Mouse (Mus musculus): ENCODE measurements around the gene Rab3a. TPM values are rescaled to one million over a fixed set of nuclear protein-coding genes. Genes with fewer than 3 reads are reported as not detected.

Gene Rab3a
- total and polyA plus RNA-seq, 3 experiments, result 46.5 to 89.1 (median 48.0) TPM

DNA sequence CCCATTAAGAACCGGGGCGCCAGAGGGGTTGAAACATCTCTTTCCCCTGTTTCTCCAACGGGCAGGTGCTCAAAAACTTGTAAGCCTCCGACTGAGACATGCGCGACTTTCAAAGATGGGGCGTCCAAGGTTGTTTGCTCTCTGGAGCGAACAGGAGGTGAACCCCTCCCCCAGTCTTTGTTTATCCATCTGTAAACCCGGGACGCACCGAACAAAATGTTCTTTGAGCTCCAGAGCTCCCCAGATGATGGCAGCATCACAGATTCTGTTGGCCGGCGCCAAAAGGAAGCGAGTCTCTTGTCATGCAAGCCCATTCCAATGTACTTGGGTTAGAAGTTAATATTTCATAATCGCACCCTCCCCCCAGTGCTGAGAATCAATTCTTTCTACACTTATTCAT, 43.8 kb downstream of the Rab3a start:
- peak; percentile 44 to 47 for DNase-seq

DNA sequence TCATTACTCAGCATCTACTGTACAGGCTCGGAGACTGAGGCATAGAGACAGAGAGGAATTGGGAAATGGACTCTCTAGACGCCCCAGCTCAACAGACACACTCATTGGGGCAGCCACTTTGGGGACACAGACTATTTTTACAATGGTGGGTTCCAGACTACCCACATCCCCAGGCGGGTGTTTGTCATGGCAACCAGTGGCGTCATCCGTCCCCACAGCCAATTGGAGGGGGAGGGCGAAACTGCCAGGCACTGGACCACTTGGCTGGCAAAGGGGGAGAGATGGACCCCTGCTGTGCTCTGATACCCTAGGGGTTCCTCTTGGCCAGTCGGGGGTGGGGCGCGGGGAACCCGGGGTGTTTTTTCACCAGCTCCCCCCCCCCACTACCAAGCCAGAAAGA, 46.2 kb downstream of the Rab3a start:
- no peaks in the 10 kb centered on the region for H3K36me3 ChIP-seq (ENCODE audit: control insufficient read depth, insufficient read depth, low read length)
- no peak for DNase-seq
- no peak overlapping the region for H3K4me3 ChIP-seq
- H3K27me3 ChIP-seq (ENCODE audit: control insufficient read depth, insufficient read depth, low read length), result no peaks in the 10 kb centered on the region
- H3K4me1 ChIP-seq (ENCODE audit: control insufficient read depth, insufficient read depth, low read length), result peaks cover 3% of the 10 kb centered on the region; the same call in 1 of the 2 replicates
- no peak overlapping the region for H3K9ac ChIP-seq (ENCODE audit: low read depth, low read length)
- no peak for TF ChIP-seq EP300 (IDR thresholded peaks at IDR 0.05; ENCODE audit: insufficient read depth, low read depth, low read length)
- TF ChIP-seq POLR2A (IDR thresholded peaks at IDR 0.05; ENCODE audit: insufficient read depth, low read depth, low read length), result no peak
- no peak for TF ChIP-seq CTCF (IDR thresholded peaks at IDR 0.05)
- H3K79me2 ChIP-seq (replicated peaks; ENCODE audit: control insufficient read depth, insufficient read depth, low read length), result no peaks in the 10 kb centered on the region
- no peak overlapping the region for H3K27ac ChIP-seq
- WGBS, result 70% methylated on average over 10 of the region's 10 CpGs
- intact Hi-C loops (cut with DNase I), result no loop called here

More for the DNA sequence above, 43.8 kb downstream of the Rab3a start:
- intact Hi-C loops (cut with DNase I), result no loop called here
- no peaks in the 10 kb centered on the region for H3K79me2 ChIP-seq (replicated peaks; ENCODE audit: control insufficient read depth, insufficient read depth, low read length)
- WGBS, result 18% methylated on average over 15 of the region's 15 CpGs
- H3K4me3 ChIP-seq, result no peak overlapping the region
- H3K36me3 ChIP-seq (ENCODE audit: control insufficient read depth, insufficient read depth, low read length), result no peaks in the 10 kb centered on the region
- no peak for TF ChIP-seq CTCF (IDR thresholded peaks at IDR 0.05)
- TF ChIP-seq EP300 (IDR thresholded peaks at IDR 0.05; ENCODE audit: insufficient read depth, low read depth, low read length), result 0 out of 2 replicates have a peak, but pooled peaks have one; percentile 18
- no peak for TF ChIP-seq POLR2A (IDR thresholded peaks at IDR 0.05; ENCODE audit: insufficient read depth, low read depth, low read length)
- peaks cover 3% of the 10 kb centered on the region; the same call in 1 of the 2 replicates for H3K4me1 ChIP-seq (ENCODE audit: control insufficient read depth, insufficient read depth, low read length)
- H3K27ac ChIP-seq, result no peak overlapping the region
- H3K27me3 ChIP-seq (ENCODE audit: control insufficient read depth, insufficient read depth, low read length), result no peaks in the 10 kb centered on the region
- H3K9ac ChIP-seq (ENCODE audit: low read depth, low read length), result no peak overlapping the region

- H3K36me3 ChIP-seq (ENCODE audit: control insufficient read depth, insufficient read depth, low read length), result no peaks in the 10 kb centered on the region
- no peaks in the 10 kb centered on the region for H3K27me3 ChIP-seq (ENCODE audit: control insufficient read depth, insufficient read depth, low read length)
- peaks cover 3% of the 10 kb centered on the region; the same call in 1 of the 2 replicates for H3K4me1 ChIP-seq (ENCODE audit: control insufficient read depth, insufficient read depth, low read length)
- intact Hi-C loops (cut with DNase I), result no loop called here
- no peak for DNase-seq
- no peaks in the 10 kb centered on the region for H3K79me2 ChIP-seq (replicated peaks; ENCODE audit: control insufficient read depth, insufficient read depth, low read length)
- no peak overlapping the region for H3K4me3 ChIP-seq
- no peak overlapping the region for H3K27ac ChIP-seq
- 26% methylated on average over 15 of the region's 15 CpGs for WGBS
- no peak overlapping the region for H3K9ac ChIP-seq (ENCODE audit: low read depth, low read length)
- TF ChIP-seq CTCF (IDR thresholded peaks at IDR 0.05) (no peak), POLR2A (IDR thresholded peaks at IDR 0.05; ENCODE audit: insufficient read depth, low read depth, low read length) (no peak)
Observed at GRCm38 (mm10) chr8:70801156-70801555, 46.7 kb downstream of the Rab3a start.

DNA sequence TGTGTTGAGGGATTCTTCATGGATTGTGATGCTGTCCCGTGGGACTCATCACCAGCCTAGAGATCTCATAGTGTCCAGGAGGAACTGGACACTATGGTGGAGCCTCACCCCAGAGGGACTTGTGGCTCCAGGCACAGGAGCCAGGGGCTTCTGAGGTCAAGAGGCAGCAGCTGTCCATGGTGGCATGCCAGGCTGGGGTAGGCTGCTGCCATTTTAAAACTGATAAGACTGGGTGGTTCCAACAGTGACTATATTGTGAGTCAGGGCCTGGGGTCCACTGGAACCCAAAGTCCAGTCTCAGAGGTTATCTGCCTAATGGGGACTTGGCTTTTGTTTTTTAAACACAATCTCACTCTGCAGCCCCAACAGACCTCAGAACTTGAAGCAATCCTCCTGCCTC, 47.4 kb downstream of the Rab3a start:
- TF ChIP-seq EP300 (IDR thresholded peaks at IDR 0.05; ENCODE audit: insufficient read depth, low read depth, low read length) (no peak), CTCF (IDR thresholded peaks at IDR 0.05) (no peak), POLR2A (IDR thresholded peaks at IDR 0.05; ENCODE audit: insufficient read depth, low read depth, low read length) (no peak)
- Histone ChIP-seq H3K4me3 (no peak overlapping the region), H3K9ac (ENCODE audit: low read depth, low read length) (no peak overlapping the region), H3K27ac (no peak overlapping the region), H3K27me3 (ENCODE audit: control insufficient read depth, insufficient read depth, low read length) (no peaks in the 10 kb centered on the region), H3K79me2 (replicated peaks; ENCODE audit: control insufficient read depth, insufficient read depth, low read length) (no peaks in the 10 kb centered on the region), H3K4me1 (ENCODE audit: control insufficient read depth, insufficient read depth, low read length) (peaks cover 3% of the 10 kb centered on the region; the same call in 1 of the 2 replicates), H3K36me3 (ENCODE audit: control insufficient read depth, insufficient read depth, low read length) (no peaks in the 10 kb centered on the region)
- no peak for DNase-seq
- intact Hi-C loops (cut with DNase I), result no loop called here
- 79% methylated on average over 1 of the region's 1 CpGs for WGBS

DNA sequence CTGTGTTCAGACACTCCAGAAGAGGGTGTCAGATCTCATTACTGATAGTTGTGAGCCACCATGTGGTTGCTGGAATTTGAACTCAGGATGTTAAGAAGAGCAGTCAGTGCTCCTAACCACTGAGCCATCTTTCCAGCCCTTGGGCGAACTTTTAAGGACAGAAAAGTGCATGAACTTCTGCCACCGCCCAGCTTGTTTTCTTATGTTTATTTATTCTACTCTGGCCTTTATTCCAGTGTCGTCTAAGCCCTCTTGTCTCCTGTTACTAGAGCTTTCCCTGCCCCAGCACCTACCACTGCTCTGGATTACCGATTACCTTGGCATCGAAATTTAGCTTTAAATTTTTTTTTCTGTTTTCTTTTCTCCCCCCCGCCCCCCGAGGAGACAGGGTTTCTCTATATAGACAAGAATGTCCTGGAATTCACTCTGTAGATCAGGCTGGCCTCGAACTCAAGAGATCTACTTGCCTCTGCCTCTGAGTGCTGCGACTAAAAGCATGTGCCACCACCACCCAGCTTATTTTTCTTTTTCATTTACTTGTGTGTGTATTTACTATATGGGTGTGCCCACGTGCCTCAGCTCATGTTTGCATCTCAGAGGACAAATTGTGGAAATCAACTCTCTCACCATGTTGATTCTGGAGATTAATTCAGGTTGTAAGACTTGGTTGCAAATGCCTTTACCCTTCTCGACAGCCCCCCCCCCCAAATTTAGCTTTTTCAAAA, 48.5 kb downstream of the Rab3a start:
- no peaks in the 10 kb centered on the region for H3K36me3 ChIP-seq (ENCODE audit: control insufficient read depth, insufficient read depth, low read length)
- H3K27me3 ChIP-seq (ENCODE audit: control insufficient read depth, insufficient read depth, low read length), result no peaks in the 10 kb centered on the region
- no peak overlapping the region for H3K27ac ChIP-seq
- no peak overlapping the region for H3K9ac ChIP-seq (ENCODE audit: low read depth, low read length)
- 0 out of 2 replicates have a peak, but pooled peaks cover 1% of the 10 kb centered on the region for H3K4me1 ChIP-seq (ENCODE audit: control insufficient read depth, insufficient read depth, low read length)
- 78% methylated on average over 11 of the region's 11 CpGs for WGBS
- intact Hi-C loops (cut with DNase I), result no loop called here
- no peak for TF ChIP-seq POLR2A (IDR thresholded peaks at IDR 0.05; ENCODE audit: insufficient read depth, low read depth, low read length)
- no peak for TF ChIP-seq CTCF (IDR thresholded peaks at IDR 0.05)
- TF ChIP-seq EP300 (IDR thresholded peaks at IDR 0.05; ENCODE audit: insufficient read depth, low read depth, low read length), result no peak
- DNase-seq, result no peak
- H3K79me2 ChIP-seq (replicated peaks; ENCODE audit: control insufficient read depth, insufficient read depth, low read length), result no peaks in the 10 kb centered on the region
- H3K4me3 ChIP-seq, result no peak overlapping the region

- no peak overlapping the region for H3K27ac ChIP-seq
- no peaks in the 10 kb centered on the region for H3K4me1 ChIP-seq (ENCODE audit: control insufficient read depth, insufficient read depth, low read length)
- no peak for TF ChIP-seq CTCF (IDR thresholded peaks at IDR 0.05)
- H3K9ac ChIP-seq (ENCODE audit: low read depth, low read length), result no peak overlapping the region
- no peaks in the 10 kb centered on the region for H3K27me3 ChIP-seq (ENCODE audit: control insufficient read depth, insufficient read depth, low read length)
- peak overlapping the region; percentile 60 for H3K4me3 ChIP-seq
- no peaks in the 10 kb centered on the region for H3K36me3 ChIP-seq (ENCODE audit: control insufficient read depth, insufficient read depth, low read length)
- DNase-seq, result peak; percentile 70 to 80
- H3K79me2 ChIP-seq (replicated peaks; ENCODE audit: control insufficient read depth, insufficient read depth, low read length), result no peaks in the 10 kb centered on the region
- intact Hi-C loops (cut with DNase I), result loop anchor here (1.0 kb wide), 1 partner anchor 12 kb away; no protein-coding TSS in a partner anchor
- 2% methylated on average over 46 of the region's 47 CpGs for WGBS
Observed at GRCm38 (mm10) chr8:70803761-70804480, 49.4 kb downstream of the Rab3a start.
